Mouse (Mus musculus) induced T-regulatory cell, adult 2 months (primary cell): ENCODE results near the gene BC028528.
"Not testable (repeated sequence)": the region's sequence is repeated elsewhere in the genome, so short reads cannot be mapped to it uniquely, and the experiment has no call there.

ENCODE experiments used
- DNase-seq: peaks from one replicate; pipeline ENCODE4 v3.0.0-alpha.2; 2012; ENCODE audit warnings: low read depth

Gene BC028528

DNA sequence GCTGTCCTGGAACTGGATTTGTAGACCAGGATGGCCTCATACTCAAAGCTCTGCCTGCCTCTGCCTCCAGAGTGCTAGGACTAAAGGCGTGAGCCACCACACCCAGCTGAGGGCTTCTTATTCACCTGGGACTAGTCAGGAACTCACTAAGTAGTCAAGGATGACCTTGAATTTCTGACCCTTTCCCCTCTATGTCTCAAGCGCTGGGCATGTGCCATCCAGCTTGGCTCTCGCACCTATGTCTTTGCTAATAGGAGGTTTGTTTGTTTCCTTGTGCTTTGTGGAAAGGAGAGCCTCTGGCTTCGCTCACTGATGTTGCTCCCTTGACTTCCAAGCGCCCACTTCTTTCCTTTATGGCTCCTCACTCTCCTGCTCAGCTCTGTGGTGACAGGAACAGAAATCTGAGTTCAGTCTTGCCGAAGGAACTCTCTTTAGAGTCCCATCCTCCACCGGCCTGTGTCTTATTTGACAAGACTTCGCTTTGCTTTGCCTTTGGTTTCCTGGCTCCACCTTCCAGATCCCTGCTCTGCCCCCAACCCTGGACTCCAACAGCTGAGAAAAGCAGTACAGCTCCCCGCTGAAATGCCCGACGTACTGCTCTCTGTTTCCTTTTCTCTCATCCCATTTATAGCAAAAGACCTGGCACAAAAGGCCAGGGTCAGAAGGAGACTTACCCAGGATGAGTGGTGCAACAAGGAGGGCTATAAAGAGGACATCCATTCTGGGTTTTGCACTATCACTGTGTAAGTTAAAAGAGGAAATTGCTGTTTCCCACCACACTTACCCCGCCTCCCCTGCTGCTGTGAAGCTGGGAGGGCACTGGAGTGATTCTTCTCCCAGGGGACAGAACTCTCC is at the start of gene BC028528:
Gene BC028528 (minus strand): TSS at position 795 of the 855 bp plus-strand sequence.
- DNase-seq = no peak

DNA sequence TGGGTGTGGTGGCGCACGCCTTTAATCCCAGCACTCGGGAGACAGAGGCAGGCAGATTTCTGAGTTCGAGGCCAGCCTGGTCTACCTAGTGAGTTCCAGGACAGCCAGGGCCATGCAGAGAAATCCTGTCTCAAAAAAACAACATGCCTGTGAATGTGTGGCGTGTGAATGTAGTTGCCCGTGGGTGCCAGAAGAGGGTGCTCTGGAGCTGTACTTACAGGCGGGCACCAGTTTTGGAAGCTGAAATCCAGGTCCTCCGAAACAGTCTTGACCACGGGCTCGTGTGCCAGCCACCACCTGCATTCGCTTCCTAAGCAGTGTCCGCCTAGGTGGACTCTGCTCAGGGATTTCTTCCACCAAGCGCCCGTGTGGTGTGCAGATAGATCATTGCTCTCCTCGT is 47.0 kb upstream of the BC028528 start:
- peak; percentile 58 for DNase-seq

DNA sequence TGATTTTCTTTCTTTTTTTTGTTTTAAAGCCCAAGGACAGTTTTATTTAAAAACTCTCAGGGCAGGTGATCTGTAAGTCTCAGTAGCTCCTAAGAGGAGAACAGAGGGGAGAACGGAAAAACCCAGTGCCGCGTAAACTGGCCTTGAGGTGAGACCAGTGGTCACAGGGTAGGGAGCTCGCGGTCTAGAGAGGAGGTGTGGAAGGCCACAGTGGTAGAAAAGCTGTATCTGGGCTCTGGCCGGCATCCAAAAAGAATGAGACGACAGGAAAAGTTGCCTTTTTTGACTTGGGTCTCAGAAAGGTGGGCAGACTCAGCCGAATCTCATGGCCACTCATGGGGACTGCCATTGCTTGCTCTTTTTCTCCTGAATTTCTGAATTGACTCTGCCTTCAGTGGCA is 46.4 kb upstream of the BC028528 start:
- no peak for DNase-seq

DNA sequence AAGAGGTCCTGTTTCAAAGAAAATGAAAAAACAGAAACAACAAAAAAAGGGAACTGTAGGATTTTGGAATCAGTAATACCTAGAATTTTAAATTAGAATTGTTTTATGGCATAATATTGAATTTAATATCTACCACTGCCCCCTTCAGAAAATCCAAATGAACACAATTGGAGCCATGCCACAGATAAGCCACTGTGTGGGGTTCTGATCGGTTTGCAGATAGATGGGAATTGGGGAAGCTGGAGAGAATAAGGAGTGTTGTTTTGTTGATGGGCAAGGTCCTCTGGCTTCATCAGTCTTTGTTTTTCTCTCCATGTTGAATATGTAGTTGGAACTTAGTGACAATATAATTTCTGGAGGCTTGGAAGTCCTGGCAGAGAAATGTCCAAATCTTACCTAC is 42.6 kb upstream of the BC028528 start:
- no peak for DNase-seq

- DNase-seq = no peak
Observed at GRCm38 (mm10) chr3:95933111-95933750, 41.4 kb upstream of the BC028528 start.

GRCm38 (mm10) chr3:95932566-95932965 is 40.8 kb upstream of the BC028528 start:
- DNase-seq = peak; percentile 25

GRCm38 (mm10) chr3:95932157-95932556 is 40.4 kb upstream of the BC028528 start:
- DNase-seq = peak; percentile 42

- peak; percentile 75 for DNase-seq
Observed at GRCm38 (mm10) chr3:95931471-95931870, 39.7 kb upstream of the BC028528 start.

DNA sequence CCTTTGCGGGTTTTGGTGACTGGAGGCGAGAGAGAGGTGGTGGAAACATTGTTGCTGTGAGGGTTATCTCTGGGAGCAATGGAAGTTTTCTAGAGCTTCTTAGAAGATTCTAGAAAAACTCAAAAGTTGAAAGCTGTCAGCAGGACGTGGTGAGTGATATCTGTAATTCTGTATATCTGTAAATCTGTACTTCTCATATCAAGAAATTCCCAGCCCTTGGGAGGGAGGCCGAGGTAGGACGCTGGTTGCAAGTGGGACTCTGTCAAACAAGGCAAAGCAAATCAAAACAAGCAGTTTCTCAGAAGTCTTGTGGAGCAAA is 38.6 kb upstream of the BC028528 start:
- peak; percentile 78 for DNase-seq

DNA sequence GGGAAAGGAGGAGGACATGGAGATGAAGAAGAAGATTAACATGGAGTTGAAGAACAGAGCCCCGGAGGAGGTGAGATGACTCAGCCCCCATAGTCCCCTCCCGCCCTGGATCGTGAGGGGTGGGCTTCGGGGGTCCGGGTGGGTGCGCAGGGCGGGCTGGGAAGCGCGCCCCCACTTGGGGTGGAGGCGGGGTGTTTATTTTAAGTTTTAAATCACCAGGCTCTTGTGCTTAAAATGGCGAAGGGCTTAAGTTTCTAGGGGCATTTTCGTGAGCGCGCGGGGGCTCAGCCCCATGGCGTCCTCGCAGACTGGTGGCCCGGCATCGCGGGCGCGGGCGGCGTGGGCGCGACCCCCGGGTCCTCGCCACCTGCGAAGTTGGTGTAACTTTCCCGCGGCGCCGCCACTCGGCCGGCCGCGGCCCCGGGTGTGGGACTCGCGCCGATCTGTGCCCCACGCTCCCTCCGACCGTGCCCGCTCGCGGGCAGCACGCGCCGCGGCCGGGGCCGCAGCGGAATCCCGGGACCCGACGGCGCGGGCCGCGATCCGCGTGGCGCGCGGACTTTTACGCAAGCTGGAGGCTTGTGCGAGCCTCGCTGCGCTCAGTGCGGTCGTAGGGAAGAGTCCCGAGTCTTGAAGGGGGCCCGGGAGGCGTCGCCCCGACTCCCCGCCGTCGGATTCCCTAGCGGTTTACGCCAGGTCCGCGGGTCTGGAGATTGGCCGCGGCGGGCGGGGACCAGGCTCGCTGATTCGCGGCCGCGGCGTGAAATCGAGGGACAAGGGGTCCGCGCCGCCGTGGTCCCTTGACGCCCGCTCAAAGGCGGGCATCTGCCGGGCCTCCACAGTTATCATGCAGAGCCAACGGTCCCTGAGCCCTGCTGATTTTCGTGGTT is 38.0 kb upstream of the BC028528 start:
- DNase-seq = no peak

- DNase-seq = peak; percentile 99
Observed at GRCm38 (mm10) chr3:95928658-95929503, 37.1 kb upstream of the BC028528 start, which contains the start of gene Anp32e. TSS of gene Anp32e (plus strand) at chr3:95929246.

DNA sequence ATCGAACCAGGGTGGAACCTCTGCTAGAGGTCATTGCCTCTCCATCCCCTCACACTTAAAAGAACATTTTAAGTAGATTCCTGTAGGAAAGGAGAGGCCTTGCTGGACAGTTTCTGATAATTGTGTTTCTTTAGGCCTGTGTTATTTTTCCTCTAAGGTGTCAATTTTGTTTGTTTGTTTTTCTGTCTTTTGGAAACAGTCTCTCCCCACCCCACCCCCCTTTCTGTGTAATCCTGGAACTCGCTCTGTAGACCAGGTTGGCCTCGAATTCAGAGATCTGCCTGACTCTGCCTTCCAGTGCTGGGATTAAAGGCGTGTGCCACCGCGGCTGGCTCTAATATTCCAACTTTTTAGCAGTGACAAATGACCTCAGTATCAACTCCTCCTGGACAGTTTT is 36.5 kb upstream of the BC028528 start:
- DNase-seq = no peak

DNA sequence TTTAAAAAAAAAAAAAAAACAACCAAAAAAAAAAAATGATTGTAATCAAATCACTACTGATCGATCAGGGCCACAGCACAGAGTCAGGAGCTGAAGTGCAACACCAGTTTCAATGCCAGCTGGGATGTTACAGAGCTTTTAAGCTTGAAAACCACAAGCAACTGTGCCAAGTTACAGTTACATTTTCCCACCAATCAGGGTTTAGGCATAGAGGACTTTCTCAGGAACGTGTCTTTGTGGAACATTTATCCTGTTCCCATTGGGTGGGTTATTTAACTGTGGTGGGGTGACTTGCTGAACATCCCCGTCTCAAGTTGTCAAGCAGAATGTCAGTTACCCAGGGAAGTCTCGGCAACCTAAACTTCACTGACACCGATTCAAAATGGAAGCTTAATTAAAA is 33.3 kb upstream of the BC028528 start:
- DNase-seq = no peak

DNA sequence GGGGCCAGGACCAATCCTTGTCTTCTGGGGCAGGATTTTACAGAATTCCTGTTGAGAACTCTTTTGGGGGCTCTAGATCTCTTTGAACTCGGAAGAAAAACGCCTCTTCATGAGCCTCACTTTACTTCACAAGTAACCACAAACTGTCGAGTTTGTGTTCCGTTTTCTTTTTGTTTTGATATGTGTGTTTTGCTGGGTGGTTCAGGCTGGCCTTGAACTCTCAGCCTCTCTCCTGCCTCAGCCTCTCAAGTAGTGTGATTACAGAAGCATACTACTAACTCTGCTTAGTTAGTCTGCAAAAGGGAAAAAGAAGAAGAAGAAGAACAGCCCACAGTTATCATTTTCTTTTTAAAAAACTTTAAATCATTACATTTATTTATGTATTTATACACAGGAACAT is 32.4 kb upstream of the BC028528 start:
- no peak for DNase-seq

GRCm38 (mm10) chr3:95923429-95923828 is 31.6 kb upstream of the BC028528 start:
- not testable (repeated sequence) for DNase-seq

DNA sequence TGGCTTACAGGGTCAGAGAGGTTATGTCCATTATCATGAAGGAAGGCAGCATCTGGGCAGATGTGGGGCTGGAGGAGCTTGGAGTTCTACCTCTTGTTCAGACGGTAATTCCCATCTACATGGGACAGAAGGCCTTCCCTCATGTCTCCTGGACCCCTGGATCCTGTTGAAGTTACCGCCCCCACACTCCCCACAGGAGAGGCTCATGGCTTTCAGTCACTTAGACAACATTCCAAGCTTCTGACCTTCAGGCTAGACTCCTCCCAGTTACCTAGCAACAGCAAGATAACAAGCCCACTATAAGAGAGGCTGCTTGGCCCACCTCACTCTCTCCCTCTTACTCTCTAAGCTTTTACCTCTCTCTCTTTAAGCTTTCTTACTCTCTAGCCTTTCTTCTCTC is 28.7 kb upstream of the BC028528 start:
- not testable (repeated sequence) for DNase-seq

DNA sequence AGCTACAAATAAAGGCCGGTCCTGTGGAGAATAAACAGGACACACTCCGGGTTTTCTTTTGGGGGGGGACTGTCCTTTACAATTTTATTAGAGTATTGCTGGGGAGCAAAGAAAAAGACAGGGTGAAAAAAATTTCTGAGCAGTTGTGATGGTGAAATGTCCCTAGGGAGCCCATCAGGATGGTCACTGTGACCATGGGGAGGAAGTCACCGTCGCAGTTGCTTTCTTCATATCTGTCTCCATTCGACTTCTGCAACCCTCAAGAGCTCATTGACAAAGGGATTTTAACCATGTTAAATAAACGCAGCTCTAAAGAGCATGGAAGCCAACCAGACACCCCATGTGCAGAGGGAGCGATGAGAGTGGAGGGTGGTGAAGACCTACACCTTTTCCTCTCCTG is 25.0 kb upstream of the BC028528 start:
- DNase-seq = no peak

DNA sequence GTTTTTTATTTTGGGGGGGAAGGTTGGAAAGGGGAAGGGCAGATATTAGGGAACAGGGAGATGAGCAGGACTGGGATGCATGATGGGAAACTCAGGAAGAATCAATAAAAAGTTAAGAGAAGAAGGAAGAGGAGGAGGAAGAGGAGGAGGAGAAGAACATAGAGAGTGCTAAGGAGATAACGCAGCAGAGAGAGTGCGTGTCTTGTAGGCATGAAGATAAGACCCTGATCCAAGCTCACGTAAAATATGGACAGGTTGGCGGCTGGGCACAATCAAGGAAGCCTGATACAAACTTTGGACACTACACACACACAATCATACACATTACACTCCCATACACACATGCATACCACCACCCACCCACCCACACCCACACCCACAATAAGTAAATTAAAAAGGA is 22.9 kb upstream of the BC028528 start:
- DNase-seq = no peak

DNA sequence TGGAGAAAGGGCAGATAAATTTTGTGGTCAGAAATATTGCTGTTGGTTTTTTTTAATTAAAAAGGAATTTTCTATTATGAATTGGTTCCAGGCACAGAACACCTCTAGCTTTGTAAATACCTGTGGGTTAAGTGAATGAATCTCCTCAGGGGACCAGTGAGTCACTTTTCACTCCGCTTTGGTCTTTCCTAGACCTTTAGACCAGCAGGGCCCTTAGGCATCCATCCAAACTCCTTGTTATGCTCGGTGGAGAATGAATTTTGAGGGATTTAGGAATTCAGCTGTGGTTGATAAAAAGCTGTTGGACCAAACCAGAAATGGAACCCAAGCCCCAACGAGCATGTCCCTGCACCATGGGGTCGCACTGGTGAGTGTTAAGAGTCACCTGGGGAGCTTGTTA is 15.8 kb upstream of the BC028528 start:
- no peak for DNase-seq

- DNase-seq = peak; percentile 75
Observed at GRCm38 (mm10) chr3:95906860-95907259, 15.1 kb upstream of the BC028528 start.

DNA sequence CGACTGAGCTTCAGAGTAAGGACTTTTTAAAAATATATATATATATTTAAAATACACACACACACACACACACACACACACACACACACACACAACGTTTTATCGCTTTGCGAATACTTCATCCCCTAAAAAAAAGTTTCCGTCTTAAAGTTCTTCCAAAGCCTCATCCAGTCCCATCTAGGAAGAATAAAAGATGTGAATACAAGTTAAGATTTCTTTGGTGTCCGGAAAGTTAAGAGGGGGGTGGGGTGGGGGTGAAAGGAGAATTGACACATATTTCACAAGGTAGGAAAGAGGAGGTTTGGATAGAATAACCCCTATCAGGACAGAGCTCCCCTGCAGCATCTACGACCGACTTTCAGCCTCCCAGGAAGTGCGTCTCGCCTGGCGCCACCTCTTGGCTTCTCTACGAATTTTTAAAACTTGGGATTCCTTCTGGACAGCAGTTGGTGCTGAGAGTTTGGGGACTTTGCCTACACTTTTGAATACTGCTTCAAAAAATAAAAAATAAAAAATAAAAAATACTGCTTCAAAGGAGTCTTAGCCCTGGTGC is 14.2 kb upstream of the BC028528 start:
- DNase-seq = peak; percentile 68
